Mouse (Mus musculus) lung, adult 2 months (tissue): ENCODE data around the gene Vac14.

Source experiments
- CTCF ChIP-seq: fragments of 200-500 bp; IDR thresholded peaks from 2 replicates; pipeline ENCODE4 v1.5.1; 2011; ENCODE audit warnings: mild to moderate bottlenecking, low read length, control low read depth; ENCODE audit not compliant: insufficient read depth
- POLR2A ChIP-seq: fragments of 200-500 bp; IDR thresholded peaks from 2 replicates; pipeline ENCODE4 v1.6.1; 2011; ENCODE audit warnings: low read depth, mild to moderate bottlenecking, control low read depth, low read length, borderline replicate concordance; ENCODE audit errors: extremely low read depth

- no peak for TF ChIP-seq CTCF
- TF ChIP-seq POLR2A: no peak
Measured at GRCm38 (mm10) chr8:110698098-110698497, 79.7 kb downstream of the Vac14 start.
